Mouse (Mus musculus) E14TG2a.4 (cell line): ENCODE results near the gene Clec3a.

Source experiments
- H3K27me3 ChIP-seq: 2 replicates; pipeline ENCODE4 v1.6.1; 2014; ENCODE audit warnings: low read length, control low read depth; ENCODE audit not compliant: insufficient read depth
- H3K36me3 ChIP-seq: 2 replicates; pipeline ENCODE4 v1.6.1; 2014; ENCODE audit warnings: low read length, control low read depth; ENCODE audit not compliant: insufficient read depth
- H3K4me1 ChIP-seq: replicated peaks from 2 replicates; pipeline ENCODE4 v1.6.1; 2014; ENCODE audit warnings: low read depth, low read length, control low read depth
- H3K4me3 ChIP-seq: replicated peaks from 2 replicates; pipeline ENCODE4 v1.5.1; 2014; ENCODE audit warnings: mild to moderate bottlenecking, low read length
- H3K9me3 ChIP-seq: 2 replicates; pipeline ENCODE4 v1.6.1; 2014; ENCODE audit warnings: low read length, control low read depth
- CTCF ChIP-seq: conservative IDR thresholded peaks from 2 replicates; pipeline ENCODE4 v1.5.1; 2014; ENCODE audit warnings: low read length
- NANOG ChIP-seq: IDR thresholded peaks from 2 replicates; pipeline ENCODE4 v1.6.1; 2014; ENCODE audit warnings: borderline replicate concordance, low read length, mixed read lengths
- POU5F1 ChIP-seq: IDR thresholded peaks from 2 replicates; pipeline ENCODE4 v1.6.1; 2014; ENCODE audit warnings: low read length, borderline replicate concordance

Gene Clec3a

DNA sequence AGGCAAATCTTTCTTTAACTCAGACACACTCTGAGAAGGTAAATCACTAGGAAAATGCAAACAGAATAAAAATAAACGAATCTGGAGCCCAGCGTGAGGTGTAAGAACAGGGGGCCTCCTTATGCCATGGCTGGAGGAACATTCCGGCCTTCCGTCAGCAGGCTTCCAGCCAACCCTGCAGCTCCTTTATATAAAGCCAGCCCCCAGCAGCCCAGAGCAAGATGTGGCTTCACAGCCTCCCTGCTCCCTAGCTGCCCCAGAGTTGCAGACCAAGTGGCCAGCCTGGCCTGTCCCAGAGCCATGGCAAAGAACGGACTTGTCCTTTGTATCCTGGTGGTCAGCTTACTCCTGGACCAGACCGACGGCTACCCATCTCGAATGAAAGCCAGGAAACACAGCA lies at the start of gene Clec3a:
Clec3a (plus strand) TSS at position 301 of the 400 bp plus-strand sequence.
- TF ChIP-seq CTCF (no peak), POU5F1 (no peak), NANOG (no peak)
- no peaks in the 10 kb centered on the region for H3K27me3 ChIP-seq
- H3K36me3 ChIP-seq = no peaks in the 10 kb centered on the region
- H3K9me3 ChIP-seq = peaks cover 27% of the 10 kb centered on the region
- no peak within 1 kb of the TSS for H3K4me3 ChIP-seq
- no peaks in the 10 kb centered on the region for H3K4me1 ChIP-seq

DNA sequence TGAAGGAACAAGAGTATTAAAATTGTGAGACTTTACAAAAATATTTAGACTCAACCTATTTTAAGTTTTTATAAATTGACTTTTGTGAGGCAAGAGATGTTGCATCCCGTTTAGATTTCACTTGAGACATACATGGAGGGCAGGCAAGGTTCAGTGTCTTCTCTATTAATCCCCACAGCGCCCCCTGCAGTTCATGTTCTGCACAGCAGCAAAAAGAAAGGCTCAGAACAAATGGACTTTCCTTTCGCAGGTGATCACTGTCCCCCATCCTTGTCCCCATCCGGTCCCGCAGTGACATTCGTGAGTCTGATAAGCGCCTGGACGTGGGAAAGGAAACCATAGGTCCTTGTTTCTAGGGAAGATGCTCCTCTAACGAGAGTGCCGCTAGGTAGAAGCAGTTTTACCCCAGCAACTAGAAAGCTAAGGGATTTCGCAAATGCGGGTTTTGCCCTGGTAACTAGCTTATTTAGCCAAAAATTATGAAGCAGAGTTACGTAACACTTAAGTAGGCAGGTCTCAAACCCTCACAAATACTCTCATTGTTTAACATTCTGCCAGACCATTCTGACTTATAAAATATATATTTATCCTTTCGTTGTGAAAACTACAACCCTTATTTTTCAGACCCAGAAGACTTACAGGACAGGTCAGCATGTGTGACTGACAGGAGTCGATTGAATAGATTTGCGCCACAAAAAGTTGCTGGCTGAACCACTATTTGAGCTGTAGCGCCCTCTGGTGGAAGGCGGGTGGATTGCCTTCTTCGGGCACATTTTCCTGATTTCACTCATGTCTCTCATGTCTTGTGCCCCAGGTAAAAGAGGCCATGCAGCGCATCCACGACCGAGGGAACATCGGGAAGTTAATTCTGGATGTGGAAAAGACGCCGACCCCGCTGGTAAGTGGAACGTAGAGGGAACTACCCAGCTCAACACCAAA lies 48.6 kb upstream of the Clec3a start:
- H3K4me3 ChIP-seq = peak overlapping the region; percentile 27; the same call in 1 of the 2 replicates
- no peak for TF ChIP-seq NANOG
- no peak for TF ChIP-seq POU5F1
- peak; percentile 90 for TF ChIP-seq CTCF
- no peaks in the 10 kb centered on the region for H3K9me3 ChIP-seq
- H3K27me3 ChIP-seq = peaks cover 14% of the 10 kb centered on the region; the same call in 1 of the 2 replicates
- peaks cover 4% of the 10 kb centered on the region; the same call in 1 of the 2 replicates for H3K4me1 ChIP-seq
- no peaks in the 10 kb centered on the region for H3K36me3 ChIP-seq

DNA sequence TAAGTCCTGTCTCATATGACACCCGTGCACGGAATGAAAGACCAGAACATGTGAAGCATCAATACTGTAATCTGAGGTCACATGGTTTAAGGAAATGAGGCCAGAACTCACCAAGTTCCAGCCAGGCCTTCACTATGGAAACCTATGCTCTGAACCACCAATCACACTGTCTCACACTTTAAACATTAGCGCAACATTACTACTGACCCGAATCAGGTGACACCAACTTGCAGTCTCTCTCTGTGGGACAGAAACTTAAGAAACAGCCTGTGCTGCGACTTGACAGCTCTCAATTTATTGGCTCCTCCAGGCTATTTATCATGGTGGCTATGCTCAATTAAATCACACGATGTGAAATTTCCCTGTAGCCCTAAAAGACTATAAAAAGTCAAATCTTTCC lies 43.5 kb upstream of the Clec3a start:
- Histone ChIP-seq H3K9me3 (no peaks in the 10 kb centered on the region), H3K4me1 (0 out of 2 replicates have a peak, but pooled peaks cover under 1% of the 10 kb centered on the region), H3K4me3 (no peak overlapping the region)

DNA sequence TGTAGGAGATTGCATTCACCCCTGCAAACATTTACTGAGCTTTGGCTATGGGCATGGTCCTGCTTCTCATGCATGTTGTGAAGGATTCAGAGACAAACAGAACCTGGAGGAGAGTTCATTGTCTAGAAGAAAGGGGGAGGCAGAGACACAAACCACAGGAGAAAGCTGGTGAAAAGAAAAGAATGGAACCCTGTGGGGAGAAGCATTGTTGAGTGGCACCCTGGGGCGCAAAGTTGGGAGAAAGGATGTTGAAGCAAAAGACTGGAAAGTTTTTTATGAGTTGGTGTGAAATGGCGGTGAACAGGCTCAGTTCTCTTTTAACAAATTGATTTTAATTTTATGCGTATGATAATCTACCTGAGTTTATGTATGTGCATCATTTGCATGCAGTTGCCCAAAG lies 33.7 kb upstream of the Clec3a start:
- no peak for TF ChIP-seq NANOG
- TF ChIP-seq POU5F1 = no peak
- no peak for TF ChIP-seq CTCF
- Histone ChIP-seq H3K4me3 (no peak overlapping the region), H3K9me3 (no peaks in the 10 kb centered on the region; the same call in 1 of the 2 replicates), H3K4me1 (peaks cover 13% of the 10 kb centered on the region), H3K27me3 (no peaks in the 10 kb centered on the region), H3K36me3 (no peaks in the 10 kb centered on the region)

More for the DNA sequence above, 43.5 kb upstream of the Clec3a start:
- Histone ChIP-seq H3K36me3 (no peaks in the 10 kb centered on the region), H3K27me3 (peaks cover 14% of the 10 kb centered on the region; the same call in 1 of the 2 replicates)
- no peak for TF ChIP-seq CTCF
- TF ChIP-seq NANOG = no peak
- TF ChIP-seq POU5F1 = no peak

- TF ChIP-seq NANOG (no peak), CTCF (no peak)
- Histone ChIP-seq H3K9me3 (no peaks in the 10 kb centered on the region), H3K36me3 (no peaks in the 10 kb centered on the region), H3K4me3 (no peak overlapping the region), H3K4me1 (peaks cover 16% of the 10 kb centered on the region), H3K27me3 (no peaks in the 10 kb centered on the region)
Observed at GRCm38 (mm10) chr8:114387494-114387893, 30.4 kb upstream of the Clec3a start.

GRCm38 (mm10) chr8:114390465-114391254 lies 27.2 kb upstream of the Clec3a start:
- no peaks in the 10 kb centered on the region for H3K36me3 ChIP-seq
- no peak for TF ChIP-seq NANOG
- TF ChIP-seq POU5F1 = no peak
- TF ChIP-seq CTCF = peak; percentile 36

GRCm38 (mm10) chr8:114398326-114398725 lies 19.6 kb upstream of the Clec3a start:
- no peak for TF ChIP-seq CTCF
- TF ChIP-seq POU5F1 = no peak
- TF ChIP-seq NANOG = no peak
- H3K4me1 ChIP-seq = peaks cover 24% of the 10 kb centered on the region
- H3K4me3 ChIP-seq = no peak overlapping the region
- H3K27me3 ChIP-seq = no peaks in the 10 kb centered on the region
- H3K9me3 ChIP-seq = peaks cover 14% of the 10 kb centered on the region
- H3K36me3 ChIP-seq = no peaks in the 10 kb centered on the region

More at GRCm38 (mm10) chr8:114390465-114391254, 27.2 kb upstream of the Clec3a start:
- H3K9me3 ChIP-seq = no peaks in the 10 kb centered on the region
- H3K4me1 ChIP-seq = peaks cover 3% of the 10 kb centered on the region; the same call in 1 of the 2 replicates
- H3K27me3 ChIP-seq = no peaks in the 10 kb centered on the region
- no peak overlapping the region for H3K4me3 ChIP-seq

DNA sequence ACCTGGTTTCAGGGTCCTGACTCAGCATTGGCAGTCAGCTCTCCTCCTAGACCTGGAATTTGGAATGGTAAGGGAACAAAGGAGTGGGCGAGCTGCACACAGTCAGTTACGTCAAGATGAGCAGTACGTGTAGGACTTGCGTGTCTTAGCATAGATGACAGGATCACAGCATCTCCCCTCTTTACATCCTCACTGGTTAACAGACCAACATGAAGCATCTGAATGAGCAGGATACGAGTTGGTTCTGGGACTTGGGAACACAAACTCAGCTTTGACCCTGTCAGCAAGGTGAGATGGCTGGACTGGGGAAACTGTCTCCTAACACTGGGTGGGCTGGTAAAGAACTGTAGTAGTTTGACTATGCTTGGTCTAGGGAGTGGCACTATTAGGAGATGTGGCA lies 18.6 kb upstream of the Clec3a start:
- no peak overlapping the region for H3K4me3 ChIP-seq
- TF ChIP-seq NANOG (no peak), POU5F1 (no peak), CTCF (no peak)
- H3K36me3 ChIP-seq = no peaks in the 10 kb centered on the region
- H3K27me3 ChIP-seq = no peaks in the 10 kb centered on the region
- H3K9me3 ChIP-seq = peaks cover 14% of the 10 kb centered on the region
- peaks cover 30% of the 10 kb centered on the region for H3K4me1 ChIP-seq
